Mouse (Mus musculus) gastrocnemius, postnatal 4 days (tissue): ENCODE measurements around the gene Kcnip1. TPM values are rescaled to one million over a fixed set of nuclear protein-coding genes. Genes with fewer than 3 reads are reported as not detected.

ENCODE experiments used
- DNase-seq, 2 experiments: peaks; one replicate each; pipeline ENCODE4 v3.0.0; 2021 to 2022; ENCODE audit warnings: low spot score in 2 of 2, mixed read lengths in 2 of 2
- total RNA-seq, 2 experiments: library from RNA; stranded (reverse); gene quantifications; 2 replicates each; pipeline ENCODE4 v1.2.3; 2021

Kcnip1 gene
- total RNA-seq, 2 experiments from 2014 or later: 0.21 to 0.47 TPM

GRCm38 (mm10) chr11:33845931-33846330 is 147.0 kb downstream of the Kcnip1 start:
- no peak for DNase-seq

- no peak for DNase-seq
These were observed 149.6 kb downstream of the Kcnip1 start for GRCm38 (mm10) chr11:33843294-33843864.

- DNase-seq: no peak
These were observed 153.9 kb downstream of the Kcnip1 start for GRCm38 (mm10) chr11:33839049-33839448.

DNA sequence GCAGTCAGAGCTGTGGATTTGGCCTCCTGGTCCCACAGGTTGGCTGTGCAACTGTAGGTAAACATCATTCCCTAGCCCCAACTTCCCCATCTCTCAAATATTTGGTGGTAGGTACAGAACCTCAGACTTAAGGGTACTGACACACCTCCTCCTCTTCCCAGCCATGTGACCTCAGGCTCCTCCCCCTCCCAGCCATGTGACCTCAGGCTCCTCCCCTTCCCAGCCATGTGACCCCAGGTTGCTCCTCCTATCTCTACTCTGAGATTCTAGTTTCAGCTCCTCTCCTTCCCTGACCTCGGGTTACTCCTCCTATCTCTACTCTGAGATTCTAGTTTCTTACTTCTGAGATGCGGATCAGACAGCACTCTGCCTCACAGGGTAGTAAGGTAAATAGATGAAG is 163.2 kb downstream of the Kcnip1 start:
- no peak for DNase-seq

DNA sequence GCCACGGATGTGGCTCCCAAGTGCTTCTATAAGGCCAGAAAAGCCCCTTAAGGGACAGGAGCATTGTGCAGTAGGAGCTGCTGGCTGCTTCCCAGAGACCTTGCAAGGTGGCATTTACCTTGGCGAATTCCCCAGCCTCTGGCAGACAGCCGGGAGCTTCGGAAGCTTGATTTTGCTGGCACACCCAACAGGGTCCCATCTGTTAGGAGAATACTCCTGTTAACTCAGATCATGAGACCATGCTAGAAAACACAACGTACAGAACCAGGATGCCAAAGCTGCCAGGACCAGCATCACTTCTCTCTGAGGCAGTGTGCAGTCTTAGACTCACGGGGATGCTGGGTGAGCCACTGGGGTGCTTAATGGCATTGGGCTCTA is 165.1 kb downstream of the Kcnip1 start:
- no peak for DNase-seq

DNA sequence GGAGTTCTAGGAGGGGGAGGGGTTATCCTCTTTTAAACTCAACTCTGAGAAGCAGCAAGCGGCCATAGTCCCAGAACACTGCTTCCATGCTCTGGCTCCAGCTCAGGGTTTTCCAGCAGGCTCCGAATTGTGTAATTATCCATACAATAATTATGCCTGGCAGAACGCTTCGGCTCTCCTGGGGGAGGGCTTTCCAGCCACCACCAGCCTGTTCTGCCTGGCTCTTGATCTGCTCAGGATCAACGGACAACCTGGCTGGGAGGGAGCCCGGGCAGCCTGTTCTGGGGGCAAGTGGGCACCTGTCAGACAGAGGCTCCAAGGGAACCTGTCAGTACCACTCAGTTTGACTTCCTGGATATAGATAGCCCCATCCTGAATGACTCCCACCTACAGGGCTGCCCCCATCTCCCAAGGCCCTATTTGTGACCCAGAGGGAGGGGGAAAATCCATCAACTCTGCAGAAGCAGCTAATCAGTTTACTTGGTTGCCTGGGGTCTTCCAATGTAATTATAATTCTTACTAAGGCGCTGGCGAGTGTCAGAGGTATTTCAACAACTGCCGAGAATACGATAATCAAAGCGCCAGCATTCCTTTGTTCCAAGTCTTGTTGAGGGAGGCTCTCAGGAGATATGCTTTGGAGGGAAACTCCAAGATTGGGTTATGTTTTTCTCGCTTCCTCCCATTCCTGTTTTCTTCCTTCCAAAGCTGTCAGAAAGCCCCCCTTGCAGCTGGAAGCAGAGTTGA is 165.7 kb downstream of the Kcnip1 start:
- DNase-seq: no peak

DNA sequence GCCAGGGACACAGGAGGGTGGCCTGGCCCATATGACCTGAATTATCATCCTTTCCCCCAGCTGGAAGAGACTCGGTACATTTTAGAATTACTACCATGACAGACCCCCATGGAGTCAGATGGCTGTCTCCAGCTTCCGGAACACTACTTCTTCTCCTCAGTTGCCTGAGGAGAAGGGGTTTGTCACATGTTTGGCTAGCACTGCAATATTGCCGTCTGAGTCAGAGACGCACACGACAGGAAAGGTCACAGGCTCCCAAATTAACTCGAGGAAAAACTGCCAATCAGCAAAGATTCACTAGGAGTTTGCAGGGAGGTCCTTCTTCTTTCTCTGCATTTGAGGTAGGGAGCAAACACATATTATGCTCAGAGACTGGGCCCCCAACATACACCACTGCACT is 168.2 kb downstream of the Kcnip1 start:
- no peak for DNase-seq

DNA sequence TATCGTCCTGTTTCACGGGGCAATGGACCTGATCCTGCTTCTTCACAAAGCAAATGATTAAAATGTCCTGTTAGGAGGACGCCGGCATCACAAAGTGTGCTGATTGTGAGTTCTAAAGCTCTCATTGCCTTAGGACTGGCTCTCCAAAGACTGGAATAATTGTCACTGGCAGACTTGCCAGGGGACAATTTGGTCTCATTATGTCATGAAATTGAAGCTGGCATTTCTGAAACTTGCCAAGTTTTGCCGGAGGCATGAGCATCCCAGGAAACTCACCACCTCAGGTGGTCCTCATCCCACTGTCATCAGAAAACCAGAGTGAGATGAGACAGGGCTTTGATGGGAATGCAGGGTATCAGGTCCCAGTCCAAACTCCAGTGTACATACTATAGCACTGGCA is 171.6 kb downstream of the Kcnip1 start:
- no peak for DNase-seq

DNA sequence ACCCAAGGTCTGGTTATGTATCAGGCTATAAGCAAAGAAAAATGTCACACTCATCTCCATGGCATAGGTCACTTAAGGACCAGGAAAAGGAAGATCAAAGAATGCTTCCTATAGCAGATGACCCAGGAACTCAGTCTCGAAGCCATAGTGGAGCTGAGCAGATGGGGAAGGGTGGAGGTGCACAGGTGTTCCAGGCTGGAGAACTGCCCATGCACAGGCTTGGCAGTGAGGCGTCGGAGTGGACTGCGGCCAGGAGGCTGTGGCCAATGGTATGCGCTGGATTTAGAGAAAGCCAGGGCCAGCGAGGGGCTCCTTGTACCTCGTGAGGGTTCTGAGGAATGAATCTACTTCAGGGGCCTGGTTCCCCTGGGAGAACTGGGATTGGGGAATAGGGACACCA is 172.1 kb downstream of the Kcnip1 start:
- DNase-seq: no peak

DNA sequence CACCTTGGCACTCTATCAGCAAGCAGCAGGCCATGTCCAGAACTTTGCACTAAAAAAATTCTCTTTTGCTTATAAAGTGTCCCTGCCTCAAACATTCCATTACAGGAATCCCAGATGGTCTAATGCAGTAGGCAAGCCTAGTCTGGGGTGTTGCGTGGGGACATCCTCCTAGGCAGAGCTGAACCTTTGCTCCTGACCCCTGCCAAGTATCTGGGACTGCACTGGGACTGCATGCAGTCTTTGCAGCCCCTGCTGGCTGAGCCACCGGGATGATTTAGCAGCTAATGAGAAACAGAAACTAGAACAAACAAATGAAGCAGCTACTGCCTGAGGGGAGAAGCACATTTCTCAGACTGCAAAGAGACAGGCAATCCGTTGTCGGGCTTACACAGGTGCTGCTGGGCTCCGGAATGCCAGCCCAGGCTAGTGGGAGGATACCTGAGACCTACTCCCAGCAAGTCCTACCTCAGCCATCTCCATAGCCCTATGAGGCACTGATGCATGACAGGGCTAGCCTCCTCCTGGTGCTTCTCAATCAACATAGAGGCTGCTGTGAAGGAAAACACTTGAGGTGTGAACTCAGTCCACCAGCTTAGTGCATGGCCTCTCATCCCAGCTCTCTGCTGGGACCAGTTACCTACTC is 174.0 kb downstream of the Kcnip1 start:
- DNase-seq: no peak

DNA sequence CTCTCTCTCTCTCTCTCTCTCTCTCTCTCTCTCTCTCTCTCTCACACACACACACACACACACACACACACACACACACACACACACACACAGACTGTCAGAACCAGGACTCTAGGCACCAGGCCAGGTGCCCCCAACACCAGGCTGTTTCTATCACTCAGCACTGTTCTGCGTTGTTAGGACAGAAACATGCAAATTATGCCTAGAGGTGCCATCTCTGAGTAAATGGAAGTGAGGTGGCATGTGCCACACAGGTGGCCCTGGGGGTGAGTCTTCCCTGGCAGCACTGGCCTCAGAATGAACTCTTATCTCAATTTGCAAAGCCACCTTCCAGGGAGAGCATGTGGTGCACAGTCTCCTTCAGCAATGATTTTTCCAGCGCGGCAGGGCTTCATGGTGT is 176.9 kb downstream of the Kcnip1 start:
- no peak for DNase-seq

- DNase-seq: no peak
These were observed 182.8 kb downstream of the Kcnip1 start for GRCm38 (mm10) chr11:33810105-33810504.

GRCm38 (mm10) chr11:33803093-33803492 is 189.9 kb downstream of the Kcnip1 start:
- DNase-seq: no peak

- DNase-seq: no peak
These were observed 192.4 kb downstream of the Kcnip1 start for GRCm38 (mm10) chr11:33800436-33801088.

DNA sequence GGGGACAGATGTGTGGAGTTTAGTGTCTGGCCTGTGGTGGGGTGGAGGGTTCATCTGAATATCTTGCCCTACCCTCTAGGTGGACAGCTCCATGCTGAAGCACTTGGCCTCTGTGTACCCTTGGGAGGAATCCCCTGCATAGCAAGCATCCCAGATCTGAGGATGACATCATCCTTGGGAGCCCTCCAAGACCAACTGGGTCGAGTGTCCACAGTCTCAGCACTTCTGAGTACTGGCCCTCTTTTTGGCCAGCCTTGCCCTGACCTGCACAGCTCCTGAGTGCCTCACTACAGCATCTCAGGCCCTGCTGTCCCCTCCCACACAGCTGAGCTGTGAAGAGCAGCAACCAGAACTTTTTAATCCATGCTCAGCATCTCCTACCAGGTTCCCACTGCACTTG is 193.0 kb downstream of the Kcnip1 start:
- DNase-seq: no peak

DNA sequence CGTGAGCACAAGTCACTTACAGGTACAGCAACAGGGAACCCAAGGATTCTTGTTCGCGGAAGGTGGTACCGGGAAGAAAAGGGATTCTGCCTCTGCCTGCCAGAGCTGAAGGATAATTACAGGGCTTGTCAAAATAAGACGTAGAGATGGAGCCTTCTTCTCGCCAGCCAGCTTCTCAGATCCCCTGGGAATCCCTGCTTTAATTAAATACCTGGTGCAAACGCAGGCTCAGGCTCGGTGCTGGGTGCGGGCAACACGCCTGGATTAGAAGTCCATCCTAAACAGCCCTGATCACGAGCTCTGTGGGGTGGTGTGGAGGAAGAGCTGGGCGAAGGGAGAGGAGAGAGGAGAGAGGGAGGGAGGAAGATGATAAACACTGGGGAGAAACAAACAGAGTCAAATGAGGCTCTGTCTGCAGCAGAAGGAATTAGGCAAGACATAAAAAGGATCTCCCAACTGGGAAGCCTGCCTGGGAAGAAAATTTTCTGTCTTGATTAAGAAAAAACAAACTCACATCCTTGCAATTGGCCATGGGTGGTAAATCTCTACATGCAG is 194.8 kb downstream of the Kcnip1 start:
- no peak for DNase-seq

DNA sequence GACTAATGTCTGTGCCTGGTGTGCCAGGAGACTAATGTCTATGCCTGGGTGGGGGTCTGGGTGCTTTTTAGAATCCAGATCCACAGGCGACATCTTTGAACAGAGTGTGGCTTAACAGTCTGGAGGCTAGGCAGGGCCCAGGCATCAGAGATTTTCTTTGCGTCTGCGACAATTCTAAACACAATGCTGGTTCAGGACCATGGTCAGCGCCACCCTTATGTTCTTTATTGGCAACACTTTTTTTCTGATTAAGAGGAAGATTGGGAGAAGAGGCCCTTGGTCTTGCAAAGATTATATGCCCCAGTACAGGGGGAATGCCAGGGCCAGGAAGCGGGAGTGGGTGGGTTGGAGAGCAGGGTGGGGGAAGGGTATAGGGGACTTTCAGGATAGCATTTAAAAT is 205.6 kb downstream of the Kcnip1 start:
- peak in 1 of 2 experiments; percentile 35 for DNase-seq

GRCm38 (mm10) chr11:33786572-33786971 is 206.4 kb downstream of the Kcnip1 start:
- no peak for DNase-seq

DNA sequence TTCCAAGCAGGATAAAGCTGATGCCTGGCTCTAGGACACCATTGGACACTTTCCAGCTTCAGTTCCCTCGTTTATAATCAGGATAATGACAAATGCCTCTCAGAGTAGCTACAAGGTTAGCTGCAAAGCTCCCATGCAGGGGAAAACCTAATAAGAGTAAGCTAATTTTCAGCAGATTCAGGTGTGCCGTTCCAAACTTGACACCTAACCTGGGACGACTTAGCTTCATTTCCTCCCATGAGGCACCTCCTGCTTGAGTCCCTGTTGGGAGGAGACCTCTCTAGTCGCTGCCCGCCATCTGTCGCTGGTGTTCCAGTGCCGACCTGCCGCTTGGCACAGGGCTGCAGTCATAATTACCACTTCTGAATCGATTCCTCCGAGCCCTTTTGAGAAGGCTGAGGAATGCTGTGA is 211.4 kb downstream of the Kcnip1 start:
- DNase-seq: no peak

- DNase-seq: no peak
These were observed 212.7 kb downstream of the Kcnip1 start for GRCm38 (mm10) chr11:33780263-33780662.

DNA sequence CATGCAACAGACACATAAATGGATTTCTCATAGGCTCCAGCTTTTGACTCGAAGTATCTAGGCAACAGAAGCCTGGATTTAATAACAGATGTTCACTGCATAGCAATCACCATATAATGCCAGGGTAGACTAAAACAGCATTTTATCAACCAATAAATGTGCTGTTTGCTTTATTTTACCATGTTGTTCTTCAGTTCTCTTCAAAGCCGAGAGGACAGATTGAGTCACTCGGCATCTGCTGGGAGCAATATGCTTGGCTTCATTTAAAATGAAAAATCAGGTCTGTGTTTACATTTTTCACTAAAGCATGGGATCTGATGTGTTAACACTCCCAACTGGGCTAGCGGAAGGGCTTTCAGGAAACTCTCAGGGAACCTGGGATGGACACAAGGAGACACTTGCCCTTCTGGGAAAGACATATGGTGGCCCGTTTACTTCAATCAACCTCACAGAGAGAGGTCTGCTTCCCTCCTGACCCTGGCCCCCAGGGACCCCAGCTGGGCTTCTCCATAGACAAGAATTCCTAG is 220.3 kb downstream of the Kcnip1 start:
- no peak for DNase-seq

DNA sequence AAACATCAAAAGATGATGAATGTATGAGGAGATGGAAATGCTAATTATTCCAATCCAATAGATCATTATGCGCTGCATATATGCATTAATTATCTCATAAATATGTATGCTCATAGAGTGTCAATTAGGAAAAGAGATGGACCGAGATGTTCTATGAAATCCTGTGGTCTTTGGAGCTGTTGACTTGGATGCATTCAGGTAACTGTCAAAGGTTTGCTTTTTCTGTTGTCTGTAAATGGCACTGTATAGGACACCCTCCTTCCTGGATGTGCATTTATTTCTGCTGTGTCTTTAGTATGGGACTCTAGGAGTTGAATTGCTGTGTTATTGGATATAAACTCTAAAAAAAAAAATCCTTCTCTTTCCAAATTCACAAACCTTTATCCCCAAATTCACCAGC is 220.9 kb downstream of the Kcnip1 start:
- DNase-seq: no peak
